Mouse (Mus musculus) kidney, postnatal 4 days (tissue): ENCODE measurements around the gene Gm2016.
A peak's percentile ranks its signal among the peaks of the same experiment; 100 is the strongest.
"Not testable (repeated sequence)": the region's sequence is repeated elsewhere in the genome, so short reads cannot be mapped to it uniquely, and the experiment has no call there.

Experiments used
- DNase-seq, 2 experiments: peaks; one replicate each; pipeline ENCODE4 v3.0.0; 2021; ENCODE audit warnings: mixed read lengths in 2 of 2

Gm2016 gene

GRCm38 (mm10) chr12:87873772-87874171, at the start of gene Gm2016:
Gene Gm2016 (plus strand): TSS chr12:87874072.
- DNase-seq: not testable (repeated sequence)

- DNase-seq: not testable (repeated sequence)
Observed at GRCm38 (mm10) chr12:87842239-87842638, 31.6 kb upstream of the Gm2016 start, which contains the start of gene Gm2001. Gene Gm2001 (minus strand): TSS chr12:87842339.

- not testable (repeated sequence) for DNase-seq
Observed at GRCm38 (mm10) chr12:87850657-87851056, 23.2 kb upstream of the Gm2016 start.

- not testable (repeated sequence) for DNase-seq
Observed at GRCm38 (mm10) chr12:87856067-87856466, 17.8 kb upstream of the Gm2016 start.

- peak; percentile 2 to 4 for DNase-seq
Observed at GRCm38 (mm10) chr12:87861740-87862692, 11.9 kb upstream of the Gm2016 start.

- not testable (repeated sequence) for DNase-seq
Observed at GRCm38 (mm10) chr12:87863638-87864037, 10.2 kb upstream of the Gm2016 start.

GRCm38 (mm10) chr12:87864048-87864447, 9.8 kb upstream of the Gm2016 start:
- DNase-seq: not testable (repeated sequence)

- DNase-seq: not testable (repeated sequence)
Observed at GRCm38 (mm10) chr12:87895070-87895469, 21.2 kb downstream of the Gm2016 start, which contains the start of gene Gm2022. Gene Gm2022 (plus strand): TSS chr12:87895370.

GRCm38 (mm10) chr12:87919721-87920120, 45.8 kb downstream of the Gm2016 start, which contains the start of gene Gm2035:
Gene Gm2035 (minus strand): TSS chr12:87919857.
- not testable (repeated sequence) for DNase-seq
